Comparison of ENCODE assay signal across 8 mouse cellular contexts in genomic region chr19:28436457-28437148, GRCm38 (mm10).
DNase-seq lines count a peak whose midpoint lies in the region; ATAC-seq lines count a peak whose summit lies in the region.

No protein-coding gene starts in this region.

- peak; percentile 81; the same call in 1 of the 2 replicates for ATAC-seq in lung, embryonic 15.5 days (ENCODE audit: borderline replicate concordance, extremely low read depth, low FRiP score, low TSS enrichment)
- ATAC-seq in midbrain, embryonic 13.5 days, result no peak

- H3K4me3 ChIP-seq in lung, embryonic 15.5 days, result no peak overlapping the region
- H3K4me3 ChIP-seq in midbrain, embryonic 13.5 days (replicated peaks), result no peak overlapping the region

- H3K4me2 ChIP-seq in lung, embryonic 15.5 days, result no peak overlapping the region
- H3K4me2 ChIP-seq in midbrain, embryonic 13.5 days (replicated peaks), result no peak overlapping the region

- H3K9ac ChIP-seq in lung, embryonic 15.5 days, result no peak overlapping the region
- no peak overlapping the region for H3K9ac ChIP-seq in midbrain, embryonic 13.5 days (replicated peaks)

- no peak overlapping the region for H3K27ac ChIP-seq in lung, embryonic 15.5 days
- H3K27ac ChIP-seq in midbrain, embryonic 13.5 days, result no peak overlapping the region

- no peaks in the 10 kb centered on the region for H3K9me3 ChIP-seq in lung, embryonic 15.5 days
- H3K9me3 ChIP-seq in midbrain, embryonic 13.5 days, result no peaks in the 10 kb centered on the region

- DNase-seq in lung, postnatal 25 days (ENCODE audit: low spot score), result no peak
- peak; percentile 39 to 42 for DNase-seq in heart, adult 9 months (ENCODE audit: low spot score in 2 of 2)
- peak; percentile 90 for DNase-seq in layer of hippocampus, adult 9-11 months
- peak; percentile 72 to 74 for DNase-seq in right cerebral cortex, adult 2 months (ENCODE audit: low spot score in 2 of 2)
- DNase-seq in c-Kit-positive CD71-positive TER-119-positive erythroid progenitor cells, embryonic 14.5 days (ENCODE audit: low spot score), result no peak
- no peak for DNase-seq in urinary bladder, postnatal 25 days (ENCODE audit: low spot score)

- peaks cover 7% of the 10 kb centered on the region; the same call in 1 of the 2 replicates for H3K4me1 ChIP-seq in lung, embryonic 15.5 days
- H3K4me1 ChIP-seq in midbrain, embryonic 13.5 days (replicated peaks), result no peaks in the 10 kb centered on the region

- no peaks in the 10 kb centered on the region for H3K36me3 ChIP-seq in lung, embryonic 15.5 days
- no peaks in the 10 kb centered on the region for H3K36me3 ChIP-seq in midbrain, embryonic 13.5 days

- H3K27me3 ChIP-seq in lung, embryonic 15.5 days, result no peaks in the 10 kb centered on the region
- H3K27me3 ChIP-seq in midbrain, embryonic 13.5 days, result no peaks in the 10 kb centered on the region

- 55% methylated on average over 12 of the region's 12 CpGs for WGBS in lung, embryonic 15.5 days
- WGBS in midbrain, embryonic 13.5 days, result 79% methylated on average over 12 of the region's 12 CpGs

Comparison
In these comparisons a context has a peak if more than half of its experiments do, and no peak if none do; other contexts are left out.
1. DNase-seq: peak in heart, adult 9 months (2 of 2), layer of hippocampus, adult 9-11 months (single experiment) and right cerebral cortex, adult 2 months (2 of 2); none in lung, postnatal 25 days (single experiment), c-Kit-positive CD71-positive TER-119-positive erythroid progenitor cells, embryonic 14.5 days (single experiment) and urinary bladder, postnatal 25 days (single experiment).